Mouse (Mus musculus) erythroblast, embryonic 14.5 days (primary cell): ENCODE results near the gene Col6a6. TPM values are rescaled to one million over a fixed set of nuclear protein-coding genes. Genes with fewer than 3 reads are reported as not detected.

Experiments
- H3K27me3 ChIP-seq: 2 replicates; pipeline ENCODE4 v1.6.1; 2012; ENCODE audit warnings: inconsistent platforms; ENCODE audit not compliant: control insufficient read depth
- H3K36me3 ChIP-seq: 2 replicates; pipeline ENCODE4 v1.6.1; 2012; ENCODE audit warnings: mild to moderate bottlenecking, inconsistent platforms; ENCODE audit not compliant: control insufficient read depth
- H3K4me1 ChIP-seq: 2 replicates; pipeline ENCODE4 v1.6.1; 2012; ENCODE audit warnings: inconsistent platforms; ENCODE audit not compliant: control insufficient read depth
- H3K4me3 ChIP-seq: replicated peaks from 2 replicates; pipeline ENCODE3; 2012; ENCODE audit warnings: moderate library complexity, mild to moderate bottlenecking, inconsistent platforms
- H3K9me3 ChIP-seq: 2 replicates; pipeline ENCODE4 v1.6.1; 2012; ENCODE audit warnings: low read length, inconsistent platforms, mixed read lengths; ENCODE audit not compliant: control insufficient read depth
- GATA1 ChIP-seq: IDR thresholded peaks from 2 replicates; pipeline ENCODE4 v1.6.1; 2012; ENCODE audit warnings: low read length, inconsistent platforms, mixed read lengths
- TAL1 ChIP-seq: IDR thresholded peaks from 3 replicates; pipeline ENCODE4 v1.6.1; 2012; ENCODE audit warnings: low read length, inconsistent platforms, mixed read lengths
- polyA plus RNA-seq: library from polyadenylated mRNA; stranded (reverse); fragments of >175 nt; gene quantifications from 2 replicates; pipeline ENCODE4 v1.2.3, GENCODE M21; 2012

Col6a6 gene
- polyA plus RNA-seq, 1 experiment, result under 0.01 TPM

DNA sequence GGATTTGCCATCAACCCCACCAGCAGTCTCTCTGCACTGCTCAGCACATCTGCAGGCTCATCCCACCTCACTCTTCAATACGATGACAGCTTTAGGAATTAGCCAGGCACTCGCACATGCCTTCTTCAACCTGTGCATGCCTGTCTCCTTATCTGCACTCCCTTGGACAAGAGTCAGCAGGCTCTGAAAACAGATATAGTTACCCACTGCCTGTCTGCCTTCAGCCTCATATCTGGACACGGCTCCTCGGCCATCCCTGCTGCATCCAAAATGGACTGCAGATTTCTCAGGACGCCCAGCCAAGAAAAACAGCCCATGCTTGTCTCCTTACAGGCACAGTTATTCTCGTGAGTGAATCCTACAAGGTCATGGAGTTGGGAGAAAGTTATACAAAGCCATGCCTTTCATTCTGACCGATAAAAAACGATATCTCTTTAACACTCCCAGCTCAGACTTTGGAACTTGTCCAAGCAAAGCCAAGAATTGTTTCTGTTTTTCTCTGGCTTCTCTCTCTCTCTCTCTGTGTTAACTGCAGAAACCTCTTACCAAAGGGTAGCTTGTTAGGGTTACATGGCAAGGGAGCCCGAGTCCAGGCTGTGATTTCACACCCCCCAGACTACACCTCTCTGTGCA is 130.1 kb downstream of the Col6a6 start:
- no peaks in the 10 kb centered on the region for H3K27me3 ChIP-seq
- H3K4me1 ChIP-seq, result no peaks in the 10 kb centered on the region
- H3K36me3 ChIP-seq, result no peaks in the 10 kb centered on the region
- no peak overlapping the region for H3K4me3 ChIP-seq
- TF ChIP-seq GATA1, result no peak
- no peak for TF ChIP-seq TAL1
- no peaks in the 10 kb centered on the region for H3K9me3 ChIP-seq

DNA sequence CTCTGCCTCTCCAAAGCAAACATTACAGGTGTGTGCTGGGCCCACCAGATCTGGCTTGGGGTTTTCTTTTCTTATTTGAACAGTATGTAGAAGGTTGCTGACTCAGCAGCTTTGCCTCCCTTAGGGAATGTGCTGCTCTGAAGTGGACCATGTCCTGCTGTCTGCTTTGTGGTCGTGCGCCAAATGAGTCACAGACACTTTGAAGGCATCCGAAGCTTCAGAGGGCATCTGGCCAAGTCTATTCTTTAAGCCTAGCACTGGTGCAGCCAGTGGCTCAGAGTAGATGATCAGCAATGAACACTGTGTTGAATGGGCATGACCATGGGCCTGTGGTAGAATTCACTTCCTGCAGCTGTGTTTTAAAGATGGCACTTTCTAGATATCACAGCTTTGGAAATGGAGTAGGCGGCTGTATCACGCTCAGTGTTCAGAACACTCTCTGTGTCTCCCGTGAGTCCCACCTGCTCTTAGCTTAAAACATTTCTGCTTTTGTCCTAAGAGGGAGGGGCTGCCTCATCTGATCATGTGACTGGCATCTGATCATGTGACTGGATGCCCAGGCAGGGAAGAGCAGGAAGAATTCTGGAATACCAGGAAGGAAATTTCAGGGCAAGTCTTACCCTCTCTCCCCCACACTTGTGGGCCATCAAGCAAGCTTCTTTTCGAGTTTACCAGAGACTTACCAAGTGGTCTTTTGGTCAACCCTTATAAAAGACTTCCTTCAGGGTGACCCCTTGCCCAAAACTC is 131.0 kb downstream of the Col6a6 start:
- Histone ChIP-seq H3K9me3 (no peaks in the 10 kb centered on the region), H3K4me1 (no peaks in the 10 kb centered on the region), H3K4me3 (no peak overlapping the region), H3K27me3 (no peaks in the 10 kb centered on the region), H3K36me3 (no peaks in the 10 kb centered on the region)
- no peak for TF ChIP-seq TAL1
- TF ChIP-seq GATA1, result no peak

DNA sequence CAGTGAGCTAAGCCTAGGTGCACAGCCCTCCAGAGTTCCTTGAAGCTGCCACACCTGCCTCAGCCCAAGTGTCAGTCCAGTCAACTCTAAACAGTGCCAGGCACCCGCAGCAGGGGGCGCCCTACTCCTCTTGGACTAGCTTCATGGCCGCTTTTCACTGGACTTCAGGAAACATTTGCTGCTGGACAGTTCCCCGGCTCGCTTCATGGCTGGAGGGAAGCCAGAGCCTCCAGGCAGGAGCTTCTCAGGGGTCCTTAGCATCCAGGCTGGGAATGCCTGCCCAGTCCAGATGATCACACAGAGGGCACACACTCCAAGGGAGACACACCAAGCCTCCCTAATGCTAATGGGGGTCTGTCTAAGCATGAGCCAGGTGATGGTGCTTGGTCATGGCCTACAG is 134.1 kb downstream of the Col6a6 start:
- Histone ChIP-seq H3K4me1 (no peaks in the 10 kb centered on the region), H3K4me3 (no peak overlapping the region), H3K36me3 (no peaks in the 10 kb centered on the region), H3K9me3 (no peaks in the 10 kb centered on the region), H3K27me3 (no peaks in the 10 kb centered on the region)
- TF ChIP-seq GATA1 (no peak), TAL1 (no peak)

DNA sequence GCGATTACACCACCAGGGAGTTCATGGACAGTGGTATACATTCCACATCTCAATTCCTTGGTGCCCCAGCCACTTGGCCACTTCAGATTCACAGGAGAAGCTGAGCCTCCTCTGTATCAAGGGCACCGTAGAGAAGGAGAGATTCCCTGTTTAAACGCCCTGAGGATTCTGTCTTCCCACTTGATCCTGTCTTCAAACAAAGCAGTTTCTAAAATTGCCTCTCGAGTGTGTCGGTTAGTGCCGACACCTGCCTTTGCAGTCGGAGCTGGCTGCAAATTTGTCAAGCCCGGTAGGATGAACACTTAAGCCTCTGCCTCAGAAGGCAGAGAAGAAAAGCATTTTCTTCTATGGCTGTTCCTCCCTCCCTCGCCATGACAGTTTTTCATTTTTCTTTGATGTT is 134.9 kb downstream of the Col6a6 start:
- TF ChIP-seq TAL1 (no peak), GATA1 (no peak)
- Histone ChIP-seq H3K27me3 (no peaks in the 10 kb centered on the region), H3K36me3 (peaks cover 1% of the 10 kb centered on the region), H3K4me3 (no peak overlapping the region), H3K4me1 (no peaks in the 10 kb centered on the region), H3K9me3 (no peaks in the 10 kb centered on the region)

DNA sequence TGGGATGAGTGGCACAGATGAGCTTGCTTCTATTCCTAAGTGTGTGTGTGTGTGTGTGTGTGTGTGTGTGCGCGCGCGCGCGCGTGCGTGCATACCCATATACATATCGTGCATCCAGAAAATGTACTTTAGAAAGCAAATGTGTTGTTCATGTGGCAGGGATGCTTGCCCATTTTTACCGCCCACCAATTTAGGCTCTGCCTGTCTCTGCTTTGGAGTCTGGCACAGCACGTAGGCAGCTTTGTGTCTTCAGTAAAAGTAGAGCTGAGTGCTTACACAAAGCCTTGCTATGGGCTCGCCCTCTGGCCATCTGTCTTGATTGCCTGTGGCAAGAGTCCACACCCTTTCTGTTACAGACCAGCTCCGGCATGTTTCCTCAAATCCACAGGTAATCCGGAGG is 135.5 kb downstream of the Col6a6 start:
- Histone ChIP-seq H3K4me3 (no peak overlapping the region), H3K9me3 (no peaks in the 10 kb centered on the region), H3K36me3 (peaks cover 5% of the 10 kb centered on the region), H3K4me1 (no peaks in the 10 kb centered on the region), H3K27me3 (no peaks in the 10 kb centered on the region)
- no peak for TF ChIP-seq GATA1
- TF ChIP-seq TAL1, result no peak

DNA sequence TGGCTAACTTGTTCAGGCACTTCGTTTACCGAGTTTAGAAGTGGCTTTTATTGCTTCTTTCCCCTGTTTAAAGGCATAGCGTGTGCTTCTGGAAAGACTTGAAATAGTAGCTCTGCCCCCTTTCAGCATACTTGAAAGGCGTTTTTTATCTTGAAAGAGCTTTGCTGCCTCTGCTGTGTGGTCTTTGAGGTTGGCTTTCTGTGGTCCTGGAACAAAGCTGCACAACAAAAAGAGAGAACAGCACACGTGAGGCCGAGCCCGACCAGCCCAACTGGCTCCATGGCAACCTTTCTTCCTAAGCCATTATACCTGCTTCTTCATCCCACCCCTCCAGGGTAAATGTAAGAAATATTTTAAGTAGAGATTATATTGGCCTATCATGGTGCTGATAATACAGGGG is 138.5 kb downstream of the Col6a6 start:
- no peaks in the 10 kb centered on the region for H3K9me3 ChIP-seq
- H3K4me3 ChIP-seq, result no peak overlapping the region
- no peaks in the 10 kb centered on the region for H3K4me1 ChIP-seq
- peaks cover 26% of the 10 kb centered on the region for H3K36me3 ChIP-seq
- no peaks in the 10 kb centered on the region for H3K27me3 ChIP-seq
- TF ChIP-seq TAL1, result no peak
- TF ChIP-seq GATA1, result no peak

DNA sequence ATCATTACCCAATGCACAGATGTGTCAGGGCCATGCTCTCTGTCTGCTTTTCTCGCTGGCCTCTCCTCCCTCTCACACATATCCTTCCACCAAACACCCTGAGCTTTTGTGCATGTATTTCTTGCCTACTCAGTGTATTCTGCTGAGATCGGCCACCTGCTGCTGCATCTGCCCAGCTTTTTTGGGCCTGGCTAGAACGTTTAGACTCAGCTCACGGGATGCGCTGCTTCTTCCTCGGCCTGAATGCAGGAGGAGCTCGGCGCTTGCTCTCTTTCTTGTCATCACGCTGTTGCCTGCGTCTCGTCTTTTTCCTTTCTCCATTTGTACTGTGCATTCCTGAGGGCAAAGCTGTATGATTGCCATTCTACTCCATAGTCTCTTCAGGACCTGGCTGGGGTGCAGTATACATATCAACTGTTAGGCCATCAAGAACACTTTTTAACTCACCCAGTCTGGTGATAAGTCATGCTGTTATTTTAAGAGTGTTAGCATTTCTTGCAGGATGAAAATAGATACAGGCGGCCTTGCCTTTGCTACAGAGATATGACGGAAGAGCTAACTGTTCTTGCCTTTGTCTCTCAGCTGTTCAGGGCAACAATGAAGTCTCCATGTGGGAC is 143.3 kb downstream of the Col6a6 start:
- H3K36me3 ChIP-seq, result peaks cover 42% of the 10 kb centered on the region
- H3K4me1 ChIP-seq, result no peaks in the 10 kb centered on the region
- H3K27me3 ChIP-seq, result no peaks in the 10 kb centered on the region
- H3K9me3 ChIP-seq, result no peaks in the 10 kb centered on the region
- no peak overlapping the region for H3K4me3 ChIP-seq
- TF ChIP-seq GATA1 (no peak), TAL1 (no peak)

DNA sequence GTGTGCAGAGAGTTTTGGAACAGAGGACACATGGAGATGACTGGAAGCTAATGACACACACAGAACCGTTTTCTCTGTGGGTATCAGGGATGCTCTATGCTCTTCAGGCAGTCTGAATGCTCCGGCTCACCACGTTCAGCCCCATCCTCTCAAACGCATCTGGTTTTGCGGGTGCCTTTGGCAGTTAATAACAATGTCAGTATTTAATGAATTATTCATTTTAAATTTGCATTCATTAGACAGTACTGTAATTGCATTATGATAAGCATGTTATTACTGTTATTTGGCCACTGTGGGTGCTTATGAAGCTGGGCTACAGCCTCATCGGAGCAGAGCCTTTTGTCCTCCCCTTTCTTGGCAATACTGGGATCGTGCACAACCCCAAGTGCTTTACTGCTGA is 146.6 kb downstream of the Col6a6 start:
- H3K36me3 ChIP-seq, result peaks cover 45% of the 10 kb centered on the region
- H3K27me3 ChIP-seq, result no peaks in the 10 kb centered on the region
- H3K4me3 ChIP-seq, result no peak overlapping the region
- no peaks in the 10 kb centered on the region for H3K4me1 ChIP-seq
- TF ChIP-seq GATA1, result no peak
- no peak for TF ChIP-seq TAL1
- no peaks in the 10 kb centered on the region for H3K9me3 ChIP-seq

DNA sequence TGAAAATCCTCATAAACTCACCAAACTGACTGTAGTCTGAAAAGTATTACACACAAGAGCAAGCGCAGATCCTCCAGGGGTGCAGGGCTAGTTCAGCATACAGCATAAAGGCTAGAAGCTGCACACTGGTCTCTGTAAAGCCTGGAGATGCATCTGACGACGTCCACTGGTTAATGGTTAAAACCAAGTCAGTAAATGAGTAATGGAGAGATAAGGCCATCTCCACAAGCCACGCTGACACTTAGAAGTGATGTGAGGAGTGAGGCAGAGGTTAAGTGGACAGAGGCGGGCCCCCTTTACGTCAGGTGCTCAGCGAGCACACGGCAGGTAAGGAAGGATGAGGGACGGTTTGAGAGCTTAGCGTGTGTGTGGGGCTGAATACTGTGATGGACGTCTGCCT is 152.0 kb downstream of the Col6a6 start:
- peaks cover 22% of the 10 kb centered on the region for H3K36me3 ChIP-seq
- TF ChIP-seq TAL1, result no peak
- TF ChIP-seq GATA1, result no peak
- H3K4me3 ChIP-seq, result no peak overlapping the region
- no peaks in the 10 kb centered on the region for H3K9me3 ChIP-seq
- H3K27me3 ChIP-seq, result no peaks in the 10 kb centered on the region
- no peaks in the 10 kb centered on the region for H3K4me1 ChIP-seq
